Mouse (Mus musculus) heart, embryonic 13.5 days (tissue): Measurements from ENCODE around the gene Maml3. TPM values are rescaled to one million over a fixed set of nuclear protein-coding genes. Genes with fewer than 3 reads are reported as not detected.
A peak's percentile ranks its signal among the peaks of the same experiment; 100 is the strongest.

Source experiments
- ATAC-seq: fragments of 200-750 bp; cut with Nextera tagmentation; 2 replicates; pipeline ENCODE4 v1.8.0; 2017; ENCODE audit warnings: moderate TSS enrichment; ENCODE audit not compliant: insufficient number of reproducible peaks, low FRiP score, low TSS enrichment; ENCODE audit errors: extremely low read depth
- H3K27ac ChIP-seq: fragments of 300-500 bp; sonication (generic); replicated peaks from 2 replicates; pipeline ENCODE4 v1.5.1; 2015; ENCODE audit warnings: moderate library complexity, mild to moderate bottlenecking, inconsistent platforms
- H3K27me3 ChIP-seq: fragments of 300-500 bp; sonication (generic); replicated peaks from 2 replicates; pipeline ENCODE4 v1.6.1; 2015; ENCODE audit warnings: mild to moderate bottlenecking, inconsistent platforms
- H3K36me3 ChIP-seq: fragments of 300-500 bp; sonication (generic); 2 replicates; pipeline ENCODE4 v1.6.1; 2015; ENCODE audit warnings: mild to moderate bottlenecking, inconsistent platforms
- H3K4me1 ChIP-seq: fragments of 300-500 bp; sonication (generic); 2 replicates; pipeline ENCODE4 v1.6.1; 2015; ENCODE audit warnings: inconsistent platforms
- H3K4me2 ChIP-seq: fragments of 300-500 bp; sonication (generic); 2 replicates; pipeline ENCODE4 v1.6.1; 2015; ENCODE audit warnings: inconsistent platforms, mild to moderate bottlenecking, moderate library complexity
- H3K4me3 ChIP-seq: fragments of 300-500 bp; sonication (generic); 2 replicates; pipeline ENCODE4 v1.5.1; 2015; ENCODE audit warnings: moderate library complexity, mild to moderate bottlenecking, inconsistent platforms
- H3K9ac ChIP-seq: fragments of 300-500 bp; sonication (generic); 2 replicates; pipeline ENCODE4 v1.6.1; 2015; ENCODE audit warnings: inconsistent platforms, mild to moderate bottlenecking, moderate library complexity
- H3K9me3 ChIP-seq: fragments of 300-500 bp; sonication (generic); 2 replicates; pipeline ENCODE4 v1.6.1; 2016; ENCODE audit warnings: inconsistent platforms
- WGBS: fragments of 180-500 bp; shearing (Covaris S2); methylation state at CpG from one replicate; pipeline ENCODE4 v1.1.7; 2015; ENCODE audit warnings: mixed read lengths; 5-methylcytosine and 5-hydroxymethylcytosine counted together
- polyA plus RNA-seq: library from polyadenylated mRNA; unstranded; fragments of >200 nt; fragmentation: Nextera tagmentation; extraction: Ambion mirVana; gene quantifications from 2 replicates; pipeline ENCODE4 v1.2.1, GENCODE M21; 2015

Gene Maml3
- polyA plus RNA-seq, 1 experiment from 2014 or later = 2.1 TPM

GRCm38 (mm10) chr3:51924636-51925035 is 180.2 kb downstream of the Maml3 start:
- Histone ChIP-seq H3K9ac (no peak overlapping the region), H3K27ac (no peak overlapping the region), H3K36me3 (no peaks in the 10 kb centered on the region), H3K4me3 (no peak overlapping the region), H3K27me3 (no peaks in the 10 kb centered on the region), H3K9me3 (0 out of 2 replicates have a peak, but pooled peaks cover 1% of the 10 kb centered on the region), H3K4me2 (no peak overlapping the region), H3K4me1 (peaks cover 9% of the 10 kb centered on the region)
- 49% methylated on average over 5 of the region's 5 CpGs for WGBS
- ATAC-seq = no peak

DNA sequence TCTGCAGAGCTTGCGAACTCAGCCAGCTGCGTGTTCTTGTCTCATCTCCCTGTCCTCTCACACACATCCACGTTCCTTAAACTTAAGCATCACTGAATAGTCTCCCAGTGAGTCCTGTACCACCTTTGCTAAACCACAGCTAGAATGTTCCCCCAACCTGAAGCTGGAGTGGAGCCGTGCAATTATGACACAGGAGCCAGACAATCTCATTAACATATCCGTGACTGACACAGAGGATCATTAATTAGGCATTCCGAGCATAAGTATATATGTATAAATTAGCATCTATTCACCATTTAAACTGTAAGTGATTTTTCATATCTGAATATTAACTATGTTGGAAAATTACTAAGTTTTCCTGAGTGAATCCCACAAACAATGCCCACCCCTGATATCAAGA is 181.1 kb downstream of the Maml3 start:
- no peak for ATAC-seq
- no peaks in the 10 kb centered on the region for H3K27me3 ChIP-seq
- no peaks in the 10 kb centered on the region for H3K9me3 ChIP-seq
- no peaks in the 10 kb centered on the region for H3K36me3 ChIP-seq
- H3K4me2 ChIP-seq = no peak overlapping the region
- H3K27ac ChIP-seq = no peak overlapping the region
- H3K4me3 ChIP-seq = no peak overlapping the region
- H3K4me1 ChIP-seq = peaks cover 9% of the 10 kb centered on the region
- no peak overlapping the region for H3K9ac ChIP-seq
- WGBS = 82% methylated on average over 6 of the region's 6 CpGs

DNA sequence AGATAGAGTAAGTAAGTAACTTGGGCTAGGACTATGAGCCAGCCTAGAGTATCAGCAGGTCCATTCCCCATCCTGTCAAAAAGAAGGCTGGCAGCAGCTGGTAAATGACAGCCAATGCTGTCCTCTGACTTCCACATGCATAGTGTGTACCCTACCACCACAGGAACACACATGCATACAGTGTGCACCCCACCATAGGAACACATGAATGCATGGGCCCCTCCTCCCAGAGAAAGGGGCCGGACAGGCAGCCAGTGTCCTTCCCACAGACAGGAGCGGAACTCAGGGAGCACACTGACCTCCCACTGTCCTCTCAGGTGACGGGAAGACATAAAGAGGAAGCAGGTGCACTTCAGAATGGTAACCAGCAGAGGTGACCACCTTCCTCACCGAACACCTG is 188.0 kb downstream of the Maml3 start:
- ATAC-seq = no peak
- no peak overlapping the region for H3K4me2 ChIP-seq
- H3K27me3 ChIP-seq = no peaks in the 10 kb centered on the region
- 80% methylated on average over 4 of the region's 4 CpGs for WGBS
- no peaks in the 10 kb centered on the region for H3K36me3 ChIP-seq
- peak overlapping the region; percentile 91 for H3K27ac ChIP-seq
- no peak overlapping the region for H3K4me3 ChIP-seq
- H3K9ac ChIP-seq = no peak overlapping the region
- H3K4me1 ChIP-seq = peaks cover 47% of the 10 kb centered on the region
- no peaks in the 10 kb centered on the region for H3K9me3 ChIP-seq

- Histone ChIP-seq H3K36me3 (no peaks in the 10 kb centered on the region), H3K9me3 (no peaks in the 10 kb centered on the region), H3K4me3 (no peak overlapping the region), H3K9ac (peak overlapping the region; percentile 41; the same call in 1 of the 2 replicates), H3K27ac (peak overlapping the region; percentile 91), H3K4me2 (peak overlapping the region; percentile 38), H3K4me1 (peaks cover 48% of the 10 kb centered on the region), H3K27me3 (no peaks in the 10 kb centered on the region)
- WGBS = 13% methylated on average over 10 of the region's 10 CpGs
- peak; percentile 75; the same call in 1 of the 2 replicates for ATAC-seq
Measured at GRCm38 (mm10) chr3:51916060-51916870, 188.6 kb downstream of the Maml3 start.

GRCm38 (mm10) chr3:51915415-51915814 is 189.5 kb downstream of the Maml3 start:
- H3K36me3 ChIP-seq = no peaks in the 10 kb centered on the region
- H3K4me1 ChIP-seq = peaks cover 53% of the 10 kb centered on the region
- no peak overlapping the region for H3K4me3 ChIP-seq
- WGBS = 77% methylated on average over 1 of the region's 1 CpGs
- ATAC-seq = no peak
- H3K4me2 ChIP-seq = peak overlapping the region; percentile 38; the same call in 1 of the 2 replicates
- peak overlapping the region; percentile 91 for H3K27ac ChIP-seq
- no peak overlapping the region for H3K9ac ChIP-seq
- no peaks in the 10 kb centered on the region for H3K27me3 ChIP-seq
- no peaks in the 10 kb centered on the region for H3K9me3 ChIP-seq

DNA sequence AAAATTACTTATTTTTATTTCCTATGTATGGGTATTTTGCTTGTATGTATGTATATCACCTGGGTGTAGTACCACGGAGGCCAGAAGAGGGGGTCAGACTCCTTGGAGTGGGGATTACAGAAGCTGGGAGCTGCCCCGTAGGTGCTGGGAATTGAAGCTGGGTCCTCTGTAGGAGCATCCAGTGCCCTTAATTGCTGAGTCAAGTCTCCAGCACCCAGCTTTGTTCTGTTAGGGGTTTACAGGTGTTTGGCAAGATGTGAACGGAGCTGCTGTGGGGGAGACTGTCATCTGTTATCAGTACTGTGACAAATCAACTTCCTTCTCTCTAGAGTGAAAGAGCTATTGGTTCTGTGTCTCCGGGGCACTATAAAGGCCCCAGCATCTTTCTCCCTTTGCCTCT is 190.0 kb downstream of the Maml3 start:
- Histone ChIP-seq H3K27me3 (no peaks in the 10 kb centered on the region), H3K4me1 (peaks cover 56% of the 10 kb centered on the region), H3K27ac (peak overlapping the region; percentile 91; the same call in 1 of the 2 replicates), H3K4me3 (no peak overlapping the region), H3K9ac (no peak overlapping the region), H3K9me3 (no peaks in the 10 kb centered on the region), H3K4me2 (no peak overlapping the region), H3K36me3 (no peaks in the 10 kb centered on the region)
- ATAC-seq = no peak
- 57% methylated on average over 4 of the region's 4 CpGs for WGBS

DNA sequence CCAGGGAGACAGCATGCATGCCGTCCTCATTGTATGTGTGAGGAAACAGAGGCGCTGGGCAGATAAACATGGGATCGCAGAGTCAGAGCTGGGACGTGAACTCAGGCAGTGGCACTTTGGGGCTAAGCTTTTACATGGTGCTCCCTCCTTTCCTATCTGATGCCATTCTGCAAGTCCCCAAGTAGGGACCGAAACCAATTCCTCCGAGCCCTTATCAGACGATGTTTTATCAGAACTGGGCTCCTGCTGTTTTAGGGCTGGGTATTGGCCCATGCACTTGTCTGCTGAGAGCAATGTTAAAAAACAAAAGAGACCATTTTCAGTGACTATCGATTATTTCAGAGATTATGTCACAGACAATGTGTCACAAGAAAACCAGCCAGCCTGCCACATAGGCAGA is 191.4 kb downstream of the Maml3 start:
- WGBS = 55% methylated on average over 8 of the region's 8 CpGs
- Histone ChIP-seq H3K4me3 (no peak overlapping the region), H3K4me2 (no peak overlapping the region), H3K4me1 (peaks cover 70% of the 10 kb centered on the region), H3K9ac (no peak overlapping the region), H3K9me3 (no peaks in the 10 kb centered on the region), H3K27me3 (no peaks in the 10 kb centered on the region), H3K36me3 (no peaks in the 10 kb centered on the region), H3K27ac (no peak overlapping the region)
- no peak for ATAC-seq

- H3K4me1 ChIP-seq = peaks cover 81% of the 10 kb centered on the region
- no peaks in the 10 kb centered on the region for H3K9me3 ChIP-seq
- H3K4me2 ChIP-seq = peak overlapping the region; percentile 13; the same call in 1 of the 2 replicates
- ATAC-seq = no peak
- 52% methylated on average over 8 of the region's 8 CpGs for WGBS
- H3K27ac ChIP-seq = 0 out of 2 replicates have a peak overlapping the region, but pooled peaks have one; percentile 24
- no peak overlapping the region for H3K9ac ChIP-seq
- no peaks in the 10 kb centered on the region for H3K36me3 ChIP-seq
- H3K27me3 ChIP-seq = no peaks in the 10 kb centered on the region
- no peak overlapping the region for H3K4me3 ChIP-seq
Measured at GRCm38 (mm10) chr3:51912214-51912613, 192.7 kb downstream of the Maml3 start.

DNA sequence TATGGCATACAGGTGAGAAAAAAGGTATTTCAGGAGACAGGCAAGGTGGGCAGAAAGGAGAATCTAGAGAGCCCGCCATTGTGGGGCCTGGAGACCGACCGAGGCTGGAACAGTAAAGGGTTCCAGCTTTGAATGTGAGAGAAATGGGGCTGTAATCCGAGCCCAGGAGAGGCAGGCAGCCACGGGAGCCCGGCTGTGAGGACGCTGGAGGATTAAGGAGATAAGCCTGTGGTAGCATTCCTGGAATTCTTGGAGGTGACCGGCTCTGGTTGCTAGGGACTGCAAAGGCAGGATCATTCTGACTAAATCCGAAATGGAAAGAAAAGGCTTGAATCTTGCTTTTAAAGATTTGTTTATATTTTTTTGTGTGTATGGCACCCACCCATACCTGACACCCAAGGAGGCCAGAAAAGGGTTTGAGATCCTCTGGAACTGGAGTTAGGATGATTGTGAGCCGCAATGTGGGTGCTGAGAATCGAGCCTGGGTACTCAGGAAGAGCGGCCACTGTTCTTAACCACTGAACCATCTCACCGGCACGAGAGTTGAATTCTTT is 196.4 kb downstream of the Maml3 start:
- 19% methylated on average over 14 of the region's 14 CpGs for WGBS
- ATAC-seq = no peak

DNA sequence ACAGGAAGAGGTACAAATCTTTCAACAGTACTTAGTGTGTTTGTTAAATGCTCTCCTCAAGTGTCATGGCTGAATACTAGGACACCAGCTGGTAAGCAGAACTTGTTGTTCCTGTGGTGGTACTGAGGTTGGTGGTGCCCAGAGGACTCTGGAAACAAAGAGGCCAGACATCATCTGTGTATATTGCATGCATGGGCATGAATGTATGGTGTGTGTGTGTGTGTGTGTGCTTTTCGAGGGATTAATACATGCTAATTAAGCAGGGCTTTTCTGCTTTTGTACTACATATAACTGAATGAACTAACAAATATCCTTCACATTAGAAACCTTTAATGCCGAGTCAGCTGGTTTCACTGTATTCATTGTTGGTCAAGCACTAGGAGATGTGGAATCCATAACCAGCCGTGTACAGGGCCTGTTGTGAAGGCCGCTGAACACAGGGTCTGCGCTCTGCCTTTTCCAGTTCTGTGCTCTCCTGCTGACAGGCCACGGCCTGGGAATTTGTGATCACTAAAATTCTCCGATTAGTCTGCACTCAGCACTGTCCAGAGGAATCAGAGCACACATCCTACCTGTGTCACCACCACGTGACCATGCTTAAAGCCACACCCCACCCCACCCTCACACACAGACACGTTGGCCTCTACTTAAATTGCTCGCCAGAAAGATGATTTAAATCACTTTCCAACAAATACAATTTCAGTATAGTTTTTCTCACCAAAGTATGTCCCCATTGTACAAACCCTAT is 197.6 kb downstream of the Maml3 start:
- WGBS = 53% methylated on average over 10 of the region's 10 CpGs
- Histone ChIP-seq H3K9me3 (no peaks in the 10 kb centered on the region), H3K27me3 (no peaks in the 10 kb centered on the region), H3K4me1 (peaks cover 59% of the 10 kb centered on the region), H3K27ac (peak overlapping the region; percentile 36), H3K4me3 (no peak overlapping the region), H3K4me2 (no peak overlapping the region), H3K36me3 (no peaks in the 10 kb centered on the region), H3K9ac (no peak overlapping the region)
- no peak for ATAC-seq

More for the DNA sequence above, 196.4 kb downstream of the Maml3 start:
- peak overlapping the region; percentile 17; the same call in 1 of the 2 replicates for H3K4me3 ChIP-seq
- H3K9ac ChIP-seq = peak overlapping the region; percentile 59
- H3K36me3 ChIP-seq = no peaks in the 10 kb centered on the region
- H3K9me3 ChIP-seq = no peaks in the 10 kb centered on the region
- no peaks in the 10 kb centered on the region for H3K27me3 ChIP-seq
- peaks cover 71% of the 10 kb centered on the region for H3K4me1 ChIP-seq
- H3K27ac ChIP-seq = peak overlapping the region; percentile 77
- peak overlapping the region; percentile 59 for H3K4me2 ChIP-seq

DNA sequence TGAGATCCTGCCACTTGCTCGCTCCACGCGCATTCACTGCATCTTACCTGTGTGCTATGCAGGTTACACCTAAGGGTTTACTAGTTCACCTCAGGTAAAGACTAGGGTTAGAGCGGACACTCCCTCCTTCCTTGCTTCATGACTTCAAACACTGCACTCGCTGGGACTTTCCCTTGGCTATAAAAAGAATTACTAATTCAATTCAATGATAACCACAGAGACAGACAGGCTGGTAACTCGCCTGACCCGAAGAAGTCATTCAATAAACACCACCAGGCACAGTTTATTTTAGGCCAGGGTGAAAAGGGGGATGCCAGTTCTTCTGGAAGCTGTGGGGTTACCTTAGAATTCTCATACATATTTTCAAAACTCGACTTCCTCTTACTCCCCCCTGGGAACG is 199.0 kb downstream of the Maml3 start:
- Histone ChIP-seq H3K9me3 (no peaks in the 10 kb centered on the region), H3K9ac (no peak overlapping the region), H3K36me3 (no peaks in the 10 kb centered on the region), H3K4me2 (peak overlapping the region; percentile 8), H3K27ac (peak overlapping the region; percentile 71), H3K4me1 (peaks cover 55% of the 10 kb centered on the region), H3K27me3 (no peaks in the 10 kb centered on the region), H3K4me3 (no peak overlapping the region)
- no peak for ATAC-seq
- WGBS = 53% methylated on average over 9 of the region's 9 CpGs
